Mouse (Mus musculus) testis, postnatal 10 days (tissue): ENCODE measurements around the gene Bub1b.

Experiments used
- DNase-seq: peaks from one replicate; pipeline ENCODE4 v3.0.0; 2021; ENCODE audit warnings: low spot score

The Bub1b gene

DNA sequence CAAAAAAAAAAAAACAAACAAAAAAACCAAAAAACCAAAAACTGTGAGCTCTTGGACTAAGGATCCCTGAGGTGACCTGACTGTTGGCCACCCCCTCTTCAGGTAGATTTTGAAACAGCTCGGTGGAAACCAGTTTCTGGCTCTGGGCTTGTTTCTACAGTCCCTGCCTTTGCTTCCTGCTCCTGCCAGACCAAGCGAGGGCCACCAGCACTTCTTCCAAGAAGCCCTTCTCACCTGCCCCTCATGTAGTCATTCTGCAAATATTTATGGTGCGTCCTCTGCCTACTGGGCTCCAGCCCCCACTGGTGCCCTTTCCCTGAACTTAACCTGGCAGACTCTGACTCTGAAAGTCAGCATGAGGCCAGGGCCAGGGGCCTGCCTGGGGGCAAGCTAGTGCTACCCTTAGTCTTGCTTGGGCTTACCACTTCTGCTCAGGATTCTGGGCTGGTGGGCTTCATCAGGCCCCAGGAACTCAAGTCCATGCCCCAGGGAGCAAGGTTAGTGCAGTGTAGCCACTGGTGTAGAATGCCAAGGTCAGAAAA, 67.0 kb downstream of the Bub1b start:
- DNase-seq = no peak

DNA sequence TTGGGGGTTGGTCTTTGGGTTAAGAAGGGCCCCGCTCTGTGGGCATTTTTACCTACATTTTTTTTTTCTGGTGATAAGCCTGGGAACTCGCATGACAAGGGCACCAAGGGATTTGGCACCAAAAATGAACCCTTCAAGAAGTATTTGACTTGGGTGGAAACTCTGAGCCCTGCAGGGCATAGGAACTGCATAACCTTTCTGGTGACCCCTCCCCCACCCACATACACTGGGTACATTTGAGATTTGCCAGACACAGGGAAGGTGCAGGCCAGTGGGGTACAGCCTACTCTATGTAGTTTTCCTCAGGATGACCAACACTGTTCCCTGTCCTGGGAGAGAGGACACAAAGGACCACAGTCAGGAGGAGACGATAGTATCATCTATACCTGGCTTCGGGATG, 67.6 kb downstream of the Bub1b start:
- DNase-seq = no peak

DNA sequence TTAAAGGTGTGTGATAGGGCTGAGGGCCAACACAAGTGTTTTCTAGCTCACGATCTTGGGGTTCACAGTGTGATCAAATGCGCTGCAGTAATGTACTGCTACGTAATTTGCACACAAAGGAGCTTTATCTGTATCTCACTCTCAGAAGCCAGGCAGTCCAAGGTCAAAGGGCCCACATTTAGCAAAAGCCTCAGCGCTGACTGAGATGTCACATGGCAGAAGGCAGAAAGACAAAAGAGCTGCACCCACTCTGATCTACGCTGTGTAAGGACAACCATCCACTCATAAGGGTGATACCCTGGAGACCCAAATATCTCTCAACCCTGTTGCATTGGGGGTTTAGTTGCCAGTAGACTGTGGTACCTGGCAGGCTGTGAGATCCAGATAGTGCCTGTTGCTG, 69.2 kb downstream of the Bub1b start:
- no peak for DNase-seq

DNA sequence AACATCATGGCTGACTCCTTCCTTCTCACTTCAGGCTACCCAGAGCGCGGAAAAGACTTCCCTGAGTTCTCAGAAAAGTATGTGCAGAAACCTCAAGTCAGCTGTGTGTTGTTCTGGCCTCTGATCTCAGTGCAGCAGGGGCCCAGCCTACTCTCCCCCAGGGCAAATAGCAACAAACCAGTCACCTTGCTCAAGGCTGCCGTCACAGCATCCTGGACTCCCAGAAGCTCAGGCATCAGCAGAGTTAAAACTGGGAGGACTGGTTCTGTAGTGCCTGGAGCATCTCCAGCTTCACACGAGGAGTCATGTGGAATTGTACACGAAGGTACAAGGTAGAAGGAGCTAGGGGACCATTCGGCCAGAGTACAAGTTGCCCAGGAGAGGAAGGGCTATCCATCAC, 71.2 kb downstream of the Bub1b start:
- DNase-seq = no peak

DNA sequence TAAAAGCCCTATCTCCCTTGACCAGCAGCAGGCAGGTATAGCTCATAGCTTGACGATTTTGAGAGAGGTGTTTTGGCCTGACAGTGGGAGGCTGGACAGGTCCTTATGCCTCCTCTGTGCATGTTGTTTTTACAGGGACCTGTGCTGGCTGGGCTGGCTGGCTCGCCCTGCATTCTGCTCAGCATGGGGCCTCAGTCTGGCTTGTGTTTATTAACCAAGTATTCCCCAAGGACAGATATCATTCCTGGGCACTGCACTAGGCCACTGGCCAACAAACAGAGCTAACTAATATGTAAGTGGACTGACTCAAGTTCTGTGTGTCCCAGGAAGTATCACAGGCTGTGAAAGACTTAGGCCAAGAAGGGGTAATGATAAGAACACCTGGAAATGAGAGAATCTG, 71.8 kb downstream of the Bub1b start:
- no peak for DNase-seq

DNA sequence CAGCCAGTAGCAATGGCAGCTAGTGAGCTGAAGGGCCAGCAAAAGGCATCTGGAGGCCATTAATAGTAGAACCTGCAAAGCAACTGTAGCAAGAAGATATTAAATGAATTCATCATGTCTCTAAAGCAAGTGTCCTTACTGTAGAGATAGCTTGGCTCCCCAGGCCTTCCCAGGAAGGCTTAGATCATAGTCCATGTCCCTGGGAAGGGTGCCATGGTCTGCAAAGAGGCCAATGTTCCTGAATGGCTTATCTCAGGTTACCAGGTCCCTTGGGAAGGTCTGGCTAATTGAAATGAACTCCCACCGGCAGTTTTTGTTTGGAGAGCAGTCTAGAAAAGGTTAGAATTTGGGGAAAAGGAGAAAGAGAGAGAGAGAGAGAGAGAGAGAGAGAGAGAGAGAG, 73.7 kb downstream of the Bub1b start:
- no peak for DNase-seq

DNA sequence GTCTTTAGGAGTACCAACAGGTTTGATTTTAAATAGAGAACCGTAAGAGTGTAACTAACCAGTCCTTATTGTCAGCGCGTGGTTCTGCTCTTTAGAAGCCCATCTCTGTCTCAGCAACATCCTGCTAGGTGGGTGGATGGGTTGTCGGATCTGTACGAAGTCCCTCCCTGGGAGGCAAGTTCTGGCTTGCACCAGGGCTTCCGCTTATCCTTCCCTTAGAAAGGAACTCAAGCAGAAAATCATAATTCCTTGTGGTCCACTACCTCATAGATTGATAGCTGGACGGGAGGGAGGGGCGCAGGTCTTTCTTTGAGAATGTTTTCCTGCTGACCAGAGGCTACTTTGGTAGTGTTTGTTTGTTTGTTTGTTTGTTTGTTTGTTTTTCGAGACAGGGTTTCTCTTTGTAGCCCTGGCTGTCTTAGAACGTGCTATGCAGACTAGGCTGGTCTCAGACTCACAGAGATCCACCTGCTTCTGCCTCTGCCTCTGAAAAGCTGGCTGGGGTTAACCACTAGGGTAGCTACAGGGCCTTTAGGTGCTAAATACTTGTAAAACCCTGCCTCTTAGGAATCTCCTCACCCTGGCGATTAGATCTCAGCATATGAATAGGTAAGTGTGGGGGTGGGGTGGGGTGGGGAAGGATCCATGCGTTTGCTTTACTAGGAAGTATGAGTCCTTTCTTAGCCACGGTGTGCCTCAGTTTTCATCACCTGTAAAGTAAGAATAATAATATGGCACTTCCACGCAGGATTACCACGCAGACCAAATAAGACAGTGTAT, 75.9 kb downstream of the Bub1b start:
- no peak for DNase-seq

DNA sequence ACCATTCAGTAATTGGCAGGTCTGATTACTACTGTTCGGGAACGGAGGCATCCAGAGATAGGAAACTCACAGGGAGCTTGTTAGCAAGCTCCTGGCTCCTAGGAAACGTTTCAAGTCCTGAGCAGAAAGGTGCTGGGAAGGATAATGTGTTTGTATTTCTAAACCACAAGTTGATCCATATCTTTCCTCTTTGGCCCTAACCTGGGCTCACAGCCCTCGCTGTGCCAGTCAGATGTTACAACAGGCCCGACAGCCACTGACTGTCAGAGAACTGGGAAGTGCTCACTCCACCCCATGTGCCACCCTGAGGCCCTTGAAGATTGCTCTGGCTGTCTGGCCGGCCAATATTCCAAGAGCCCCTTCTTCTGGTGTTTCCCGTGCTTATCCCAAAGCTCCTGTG, 76.5 kb downstream of the Bub1b start:
- no peak for DNase-seq

DNA sequence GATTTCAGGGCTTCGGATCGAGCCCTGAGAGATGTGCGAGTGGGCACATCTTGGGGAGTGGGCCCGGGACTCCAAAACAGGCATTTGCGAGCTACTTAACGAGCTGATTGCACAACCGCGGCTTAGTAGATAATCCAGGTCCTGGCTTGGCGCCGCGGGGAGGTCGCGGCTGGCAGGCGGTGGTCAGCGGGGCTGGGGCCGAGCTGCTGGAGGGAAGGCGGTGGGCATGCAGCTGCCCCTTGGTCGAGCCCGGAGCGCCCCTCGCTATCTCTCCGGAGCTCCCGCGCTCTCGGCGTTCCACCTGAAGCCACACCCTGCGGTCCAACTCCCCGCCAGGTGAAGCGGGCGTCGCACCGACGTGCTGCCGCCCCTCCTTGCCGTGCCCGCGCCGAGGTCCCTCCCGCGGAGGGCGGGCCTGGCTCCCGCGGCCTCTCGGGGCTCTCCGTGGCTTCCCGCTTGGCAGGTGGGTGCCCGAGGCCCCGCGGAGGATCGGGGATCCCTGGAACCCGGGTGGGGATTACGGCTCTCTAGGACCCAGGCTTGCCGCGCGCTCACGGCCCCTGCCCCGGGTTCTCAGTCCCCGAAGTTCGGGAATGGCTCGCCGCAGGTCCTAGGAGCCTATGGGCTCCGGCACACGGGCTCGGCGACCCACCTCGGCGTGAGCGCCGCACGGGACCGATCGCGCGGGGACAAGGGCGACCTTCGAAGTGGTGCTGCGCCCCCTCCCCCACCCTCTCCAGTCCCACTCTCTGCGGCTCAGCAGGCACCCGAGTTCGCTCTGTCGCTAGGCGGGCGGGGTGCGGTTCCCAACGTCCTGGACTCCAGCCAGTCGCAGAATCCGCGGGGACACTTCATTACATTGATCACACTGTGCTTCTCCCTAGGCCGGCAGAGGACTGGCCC, 79.1 kb downstream of the Bub1b start:
- peak; percentile 75 for DNase-seq

DNA sequence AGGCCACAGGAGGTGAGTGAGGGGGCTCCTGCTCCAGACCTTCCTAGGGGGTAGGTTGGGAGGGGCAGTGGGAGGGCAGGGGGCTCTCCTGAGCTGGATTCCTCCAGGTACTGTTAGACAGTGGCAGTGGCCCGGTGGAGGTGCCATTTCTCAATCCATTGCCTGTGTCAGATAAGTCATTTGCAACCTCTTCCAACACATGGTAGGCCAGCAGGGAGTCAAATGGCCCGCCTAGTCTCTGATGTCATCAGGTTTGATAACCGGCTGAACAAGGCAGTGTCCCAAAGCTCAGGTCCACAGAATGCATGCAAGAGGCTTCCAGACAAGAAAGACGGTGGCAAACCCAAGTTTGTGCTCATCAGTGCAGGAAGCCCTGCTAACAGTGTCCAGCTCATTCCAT, 79.8 kb downstream of the Bub1b start:
- DNase-seq = no peak

DNA sequence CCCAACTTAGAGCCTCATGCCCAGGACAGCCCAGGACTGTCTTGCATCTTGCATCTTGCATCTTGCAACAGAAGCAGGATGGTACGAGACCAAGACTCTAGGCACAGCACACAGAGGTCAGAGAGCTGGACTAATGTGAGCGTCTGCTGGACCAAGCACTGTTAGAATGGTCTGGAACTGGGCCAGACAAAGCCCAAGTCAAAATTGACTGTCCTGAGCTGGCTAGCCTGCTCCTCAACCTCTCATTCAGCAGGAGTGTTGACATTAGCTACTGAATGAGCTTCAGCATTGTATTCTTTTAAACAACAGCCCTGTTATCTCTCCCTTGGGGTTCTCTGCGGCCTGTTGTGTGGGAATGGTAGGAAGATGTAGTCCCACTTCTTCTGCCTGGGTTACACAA, 81.6 kb downstream of the Bub1b start:
- DNase-seq = no peak

DNA sequence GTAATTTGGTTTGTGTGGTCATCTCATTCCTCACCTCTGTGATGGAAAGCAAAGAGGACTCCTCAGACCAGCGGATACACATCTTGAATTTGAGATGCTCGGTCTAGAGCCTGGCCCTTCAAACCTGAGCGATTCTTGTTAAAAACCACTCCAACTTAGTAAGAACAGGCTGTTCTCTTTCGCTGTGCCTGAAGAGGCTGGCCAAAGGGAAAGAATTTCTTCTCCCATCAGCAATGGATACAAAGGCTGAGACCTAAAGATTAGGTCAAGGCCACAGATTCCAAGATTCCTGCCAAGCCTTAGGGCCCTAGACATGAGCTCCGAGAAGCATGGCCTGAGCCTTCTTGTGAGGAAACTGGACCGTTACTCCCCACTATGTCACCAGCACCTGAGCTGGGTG, 82.9 kb downstream of the Bub1b start:
- no peak for DNase-seq

DNA sequence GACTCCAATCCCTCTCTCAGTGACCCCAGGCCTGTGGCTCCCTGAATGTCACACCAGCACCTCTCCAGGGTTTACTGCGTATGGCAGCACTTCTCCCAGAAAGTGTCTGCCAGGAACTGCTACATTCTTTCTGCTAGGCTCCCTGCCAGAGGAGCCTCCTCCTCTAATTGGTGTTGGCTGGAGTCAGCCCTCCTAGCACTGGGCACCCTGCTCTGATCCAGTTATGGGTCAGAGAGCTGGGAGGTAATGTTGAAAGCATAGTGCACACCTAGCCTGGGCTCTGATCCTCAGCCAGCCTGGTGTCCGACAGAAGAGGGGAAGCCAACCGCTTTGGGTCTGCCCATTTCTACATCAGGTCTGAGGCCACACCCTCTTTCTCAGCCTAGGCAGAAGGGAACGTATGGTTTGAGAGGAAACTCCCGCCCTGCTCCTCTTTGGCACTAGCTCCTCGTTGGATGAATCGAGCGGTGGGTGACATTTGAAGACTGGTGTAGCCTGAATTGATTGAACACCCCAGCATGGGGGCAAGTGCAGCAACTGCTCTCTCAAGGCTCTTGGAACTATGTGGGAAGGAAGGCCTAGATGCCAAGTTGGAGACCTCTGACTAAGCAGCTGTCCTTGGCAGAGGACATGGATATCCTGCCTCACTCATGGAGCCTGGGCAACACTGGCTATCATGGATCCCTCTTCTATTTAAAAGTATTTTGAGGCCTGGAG, 84.7 kb downstream of the Bub1b start:
- DNase-seq = no peak

DNA sequence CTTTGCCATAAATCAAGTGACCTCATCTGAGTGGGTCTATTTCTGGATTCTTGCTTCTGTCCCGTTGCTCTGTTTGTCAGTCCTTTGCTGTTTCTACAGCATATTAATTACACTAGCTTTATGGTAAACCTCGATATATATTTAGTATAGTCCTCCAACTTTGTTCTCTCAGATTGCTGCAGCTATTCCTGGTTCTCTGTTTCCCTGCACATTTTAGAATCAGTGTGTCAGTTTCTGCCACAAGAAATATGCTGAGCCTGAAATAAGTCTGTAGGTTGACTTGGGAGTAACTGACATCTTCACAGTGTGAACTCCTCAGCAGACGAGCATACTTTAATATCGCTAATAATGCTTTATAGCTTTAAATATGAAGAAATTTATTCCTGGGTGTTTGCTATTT, 87.1 kb downstream of the Bub1b start:
- no peak for DNase-seq

DNA sequence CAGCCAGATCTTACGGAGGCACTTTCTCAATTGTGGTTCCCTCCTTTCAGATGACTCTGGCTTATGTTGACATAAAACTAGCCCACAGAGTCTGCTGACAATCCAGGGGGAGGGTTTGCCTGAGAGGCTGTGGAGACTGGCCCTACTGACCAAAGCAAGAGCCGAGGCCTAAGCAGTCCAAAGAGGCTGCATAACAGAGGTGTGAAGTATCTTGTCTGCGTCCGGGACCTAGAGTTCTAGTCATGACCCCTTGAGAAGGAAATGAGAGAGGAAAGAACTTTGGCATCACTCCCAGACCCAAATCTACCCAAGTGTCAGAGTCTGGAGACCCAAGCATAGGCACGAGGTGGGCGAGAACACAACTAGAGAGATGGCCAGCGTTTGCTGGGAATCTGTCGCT, 88.7 kb downstream of the Bub1b start:
- DNase-seq = no peak

DNA sequence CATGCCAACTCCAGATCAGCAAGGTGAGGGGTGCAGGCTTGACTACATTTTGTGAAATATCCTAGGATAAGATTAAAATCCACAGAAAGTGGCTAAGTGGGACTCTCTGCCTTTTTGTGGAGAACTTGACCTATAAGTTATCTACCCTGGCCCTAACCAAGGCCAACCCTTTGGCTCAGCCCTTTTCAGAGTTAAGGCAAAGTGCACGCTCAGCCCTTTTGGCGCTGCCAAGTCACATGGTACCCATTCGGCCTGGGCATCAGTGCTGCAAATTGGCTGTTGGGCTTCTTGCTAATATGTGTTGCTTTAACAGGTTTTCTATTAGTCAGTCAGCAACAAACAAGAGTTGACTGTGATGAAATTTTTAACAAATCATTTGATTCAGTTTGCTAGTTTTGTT, 89.8 kb downstream of the Bub1b start:
- no peak for DNase-seq

DNA sequence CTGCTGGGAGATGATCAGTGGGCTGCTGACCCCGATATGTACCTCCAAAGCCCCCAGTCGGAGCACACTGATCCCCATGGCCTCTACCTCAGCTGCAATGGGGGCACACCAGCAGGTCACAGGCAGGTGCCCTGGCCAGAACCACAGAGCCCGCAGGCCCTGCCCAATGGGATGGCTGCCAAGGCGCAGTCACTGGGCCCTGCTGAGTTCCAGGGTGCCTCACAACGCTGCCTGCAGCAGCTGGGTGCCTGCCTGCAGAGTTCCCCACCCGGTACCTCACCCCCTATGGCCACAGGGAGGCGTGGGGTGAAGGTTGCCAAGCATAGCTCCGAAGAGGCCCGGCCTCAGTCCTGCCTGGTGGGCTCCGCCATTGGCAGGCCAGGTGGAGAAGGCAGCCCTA, 91.9 kb downstream of the Bub1b start:
- DNase-seq = peak; percentile 60
